Mouse (Mus musculus) neural tube, embryonic 14.5 days (tissue): Measurements from ENCODE around the gene Ebf1. TPM values are rescaled to one million over a fixed set of nuclear protein-coding genes. Genes with fewer than 3 reads are reported as not detected.

ENCODE experiments used
- ATAC-seq: fragments of 200-750 bp; cut with Nextera tagmentation; 2 replicates; pipeline ENCODE4 v1.8.0; 2017; ENCODE audit warnings: low read depth, mild to moderate bottlenecking, moderate TSS enrichment, moderate library complexity
- H3K27ac ChIP-seq: fragments of 300-500 bp; sonication (generic); 2 replicates; pipeline ENCODE4 v1.5.1; 2014; ENCODE audit warnings: low read depth, mild to moderate bottlenecking, control low read depth, low read length, moderate library complexity, mixed read lengths
- H3K27me3 ChIP-seq: fragments of 300-500 bp; sonication (generic); 2 replicates; pipeline ENCODE4 v1.6.1; 2014; ENCODE audit warnings: low read length; ENCODE audit not compliant: control insufficient read depth, insufficient read depth
- H3K36me3 ChIP-seq: fragments of 300-500 bp; sonication (generic); 2 replicates; pipeline ENCODE4 v1.6.1; 2014; ENCODE audit warnings: low read length, mixed read lengths; ENCODE audit not compliant: control insufficient read depth, insufficient read depth
- H3K4me1 ChIP-seq: fragments of 300-500 bp; sonication (generic); 2 replicates; pipeline ENCODE4 v1.6.1; 2014; ENCODE audit warnings: low read length; ENCODE audit not compliant: control insufficient read depth, insufficient read depth
- H3K4me2 ChIP-seq: fragments of 300-500 bp; sonication (generic); 2 replicates; pipeline ENCODE4 v1.6.1; 2014; ENCODE audit warnings: mild to moderate bottlenecking, low read depth, low read length, control low read depth
- H3K4me3 ChIP-seq: fragments of 300-500 bp; sonication (generic); 2 replicates; pipeline ENCODE4 v1.5.1; 2014; ENCODE audit warnings: low read depth, low read length, control low read depth, mixed read lengths
- H3K9ac ChIP-seq: fragments of 300-500 bp; sonication (generic); replicated peaks from 2 replicates; pipeline ENCODE4 v1.6.1; 2014; ENCODE audit warnings: low read depth, mild to moderate bottlenecking, control low read depth, low read length, mixed read lengths
- H3K9me3 ChIP-seq: fragments of 300-500 bp; sonication (generic); 2 replicates; pipeline ENCODE4 v1.6.1; 2016; ENCODE audit warnings: low read length; ENCODE audit not compliant: control insufficient read depth
- WGBS: fragments of 180-500 bp; shearing (Covaris S2); extraction: QIAGEN DNeasy Blood & Tissue Kit; methylation state at CpG from one replicate; pipeline ENCODE4 v1.1.7; 2014; 5-methylcytosine and 5-hydroxymethylcytosine counted together
- polyA plus RNA-seq: library from polyadenylated mRNA; unstranded; fragments of >200 nt; fragmentation: Nextera tagmentation; extraction: Ambion mirVana; gene quantifications from 2 replicates; pipeline ENCODE4 v1.2.1, GENCODE M21; 2014

Ebf1 gene
- polyA plus RNA-seq, 1 experiment from 2014 or later: 226 TPM

DNA sequence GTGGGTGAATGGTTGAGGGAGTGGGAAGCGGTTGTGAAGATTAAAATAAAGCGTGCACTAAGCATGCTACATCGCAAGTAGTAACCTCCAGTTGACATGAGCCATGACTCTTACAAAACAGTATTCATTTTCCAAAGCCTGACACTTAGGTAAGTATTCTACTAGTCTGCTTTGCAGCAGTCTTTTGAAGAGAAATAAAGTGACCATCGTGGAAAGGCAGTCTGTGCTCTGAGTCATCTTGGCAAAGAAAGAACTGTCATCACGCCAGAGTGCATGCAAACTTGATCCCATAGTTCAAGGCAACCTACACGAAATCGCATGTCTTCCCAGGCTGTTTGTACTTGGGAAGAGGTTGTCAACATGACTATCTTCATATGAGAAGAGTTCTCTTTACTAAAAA lies 237.4 kb downstream of the Ebf1 start:
- Histone ChIP-seq H3K9me3 (no peaks in the 10 kb centered on the region), H3K4me2 (no peak overlapping the region), H3K27ac (no peak overlapping the region), H3K4me1 (no peaks in the 10 kb centered on the region; the same call in 1 of the 2 replicates), H3K4me3 (no peak overlapping the region), H3K27me3 (no peaks in the 10 kb centered on the region), H3K36me3 (no peaks in the 10 kb centered on the region), H3K9ac (no peak overlapping the region)
- WGBS: 94% methylated on average over 7 of the region's 7 CpGs
- no peak for ATAC-seq

DNA sequence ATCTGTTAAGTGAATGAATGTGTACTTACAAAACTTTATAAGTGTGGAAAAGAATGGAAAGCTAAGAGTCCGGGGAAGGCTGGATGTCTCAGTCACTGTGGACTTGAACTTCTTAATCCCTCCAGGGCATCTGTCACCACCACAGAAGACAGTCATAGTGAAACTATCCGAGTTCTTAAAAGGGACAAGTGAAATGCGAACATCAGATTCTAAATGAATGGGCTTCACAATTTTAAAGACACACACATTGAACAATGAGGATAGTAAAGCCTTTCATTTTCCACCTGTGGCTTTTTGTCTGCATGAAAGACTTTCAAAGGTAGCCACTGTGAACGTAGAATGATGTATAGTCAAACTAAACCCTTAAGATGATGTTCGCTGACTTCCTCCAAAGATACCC lies 244.0 kb downstream of the Ebf1 start:
- Histone ChIP-seq H3K9me3 (no peaks in the 10 kb centered on the region), H3K9ac (no peak overlapping the region), H3K4me3 (no peak overlapping the region), H3K27me3 (no peaks in the 10 kb centered on the region), H3K27ac (no peak overlapping the region), H3K4me2 (no peak overlapping the region), H3K36me3 (no peaks in the 10 kb centered on the region), H3K4me1 (peaks cover 7% of the 10 kb centered on the region)
- WGBS: 61% methylated on average over 5 of the region's 5 CpGs
- ATAC-seq: no peak

- Histone ChIP-seq H3K36me3 (no peaks in the 10 kb centered on the region), H3K9ac (no peak overlapping the region), H3K27me3 (no peaks in the 10 kb centered on the region), H3K27ac (no peak overlapping the region), H3K4me3 (no peak overlapping the region), H3K9me3 (no peaks in the 10 kb centered on the region), H3K4me1 (peaks cover 7% of the 10 kb centered on the region), H3K4me2 (no peak overlapping the region)
- WGBS: 60% methylated on average over 8 of the region's 8 CpGs
- no peak for ATAC-seq
These were observed 246.8 kb downstream of the Ebf1 start for GRCm38 (mm10) chr11:44863910-44864309.

- Histone ChIP-seq H3K36me3 (no peaks in the 10 kb centered on the region), H3K27ac (no peak overlapping the region), H3K4me3 (no peak overlapping the region), H3K4me1 (no peaks in the 10 kb centered on the region), H3K9me3 (no peaks in the 10 kb centered on the region), H3K9ac (no peak overlapping the region), H3K4me2 (no peak overlapping the region), H3K27me3 (no peaks in the 10 kb centered on the region)
- ATAC-seq: no peak
- WGBS: 62% methylated on average over 14 of the region's 14 CpGs
These were observed 249.5 kb downstream of the Ebf1 start for GRCm38 (mm10) chr11:44866476-44867149.

DNA sequence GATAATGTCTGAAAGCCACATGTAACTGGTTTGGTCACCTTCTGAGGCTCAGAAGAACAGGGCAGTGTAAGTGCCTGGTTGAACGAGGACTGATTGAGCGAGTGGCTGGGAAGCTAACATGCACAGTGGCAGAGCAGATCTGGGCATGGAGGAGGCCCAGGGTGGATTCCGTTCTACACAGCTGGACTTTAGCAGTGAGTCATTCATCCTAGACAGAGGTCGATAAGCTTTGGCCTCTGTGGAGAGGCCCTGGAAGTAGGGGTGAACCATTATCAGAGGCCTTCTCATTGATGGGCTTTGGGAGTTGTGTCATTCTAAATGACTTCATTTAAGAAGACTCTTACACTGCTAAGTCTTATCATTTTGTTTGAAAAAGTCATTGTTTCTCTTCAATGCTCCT lies 250.3 kb downstream of the Ebf1 start:
- H3K4me3 ChIP-seq: no peak overlapping the region
- no peak overlapping the region for H3K27ac ChIP-seq
- H3K36me3 ChIP-seq: no peaks in the 10 kb centered on the region
- no peaks in the 10 kb centered on the region for H3K27me3 ChIP-seq
- no peak for ATAC-seq
- no peak overlapping the region for H3K9ac ChIP-seq
- 82% methylated on average over 4 of the region's 4 CpGs for WGBS
- no peaks in the 10 kb centered on the region for H3K9me3 ChIP-seq
- no peaks in the 10 kb centered on the region for H3K4me1 ChIP-seq
- H3K4me2 ChIP-seq: no peak overlapping the region

DNA sequence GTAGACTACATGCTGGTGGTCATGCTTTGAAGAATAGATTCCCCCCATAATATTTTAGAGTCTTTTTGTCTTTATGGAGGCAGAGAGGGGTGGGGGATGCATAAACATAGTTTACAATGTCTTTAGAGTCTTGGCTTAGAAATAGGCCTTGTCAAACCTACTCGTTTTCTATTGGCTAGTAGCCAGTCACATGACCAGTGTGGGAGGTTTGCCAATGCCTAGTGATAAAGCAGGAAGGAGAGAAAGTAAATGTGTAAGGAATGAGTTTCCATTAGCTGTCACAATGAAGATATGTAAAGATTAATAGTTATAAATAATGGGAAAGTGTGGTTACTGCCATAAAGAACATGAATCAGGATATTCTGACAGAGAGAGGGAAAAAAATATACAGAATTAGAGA lies 256.8 kb downstream of the Ebf1 start:
- H3K4me3 ChIP-seq: no peak overlapping the region
- no peak overlapping the region for H3K4me2 ChIP-seq
- H3K27ac ChIP-seq: no peak overlapping the region
- no peak for ATAC-seq
- no peaks in the 10 kb centered on the region for H3K36me3 ChIP-seq
- no peaks in the 10 kb centered on the region for H3K9me3 ChIP-seq
- no peaks in the 10 kb centered on the region for H3K27me3 ChIP-seq
- H3K4me1 ChIP-seq: no peaks in the 10 kb centered on the region
- H3K9ac ChIP-seq: no peak overlapping the region
- 75% methylated on average over 1 of the region's 1 CpGs for WGBS

- no peaks in the 10 kb centered on the region for H3K27me3 ChIP-seq
- no peak overlapping the region for H3K4me3 ChIP-seq
- H3K4me2 ChIP-seq: no peak overlapping the region
- no peak overlapping the region for H3K27ac ChIP-seq
- H3K36me3 ChIP-seq: no peaks in the 10 kb centered on the region
- WGBS: 74% methylated on average over 3 of the region's 3 CpGs
- no peaks in the 10 kb centered on the region for H3K9me3 ChIP-seq
- no peaks in the 10 kb centered on the region for H3K4me1 ChIP-seq
- H3K9ac ChIP-seq: no peak overlapping the region
- no peak for ATAC-seq
These were observed 258.1 kb downstream of the Ebf1 start for GRCm38 (mm10) chr11:44875171-44875570.

GRCm38 (mm10) chr11:44881056-44881683 lies 264.1 kb downstream of the Ebf1 start:
- 47% methylated on average over 9 of the region's 9 CpGs for WGBS
- no peaks in the 10 kb centered on the region for H3K27me3 ChIP-seq
- no peak overlapping the region for H3K4me3 ChIP-seq
- no peak overlapping the region for H3K4me2 ChIP-seq
- no peaks in the 10 kb centered on the region for H3K4me1 ChIP-seq
- H3K9ac ChIP-seq: no peak overlapping the region
- no peak for ATAC-seq
- H3K36me3 ChIP-seq: no peaks in the 10 kb centered on the region
- H3K9me3 ChIP-seq: no peaks in the 10 kb centered on the region
- H3K27ac ChIP-seq: no peak overlapping the region

GRCm38 (mm10) chr11:44882476-44882970 lies 265.4 kb downstream of the Ebf1 start:
- ATAC-seq: no peak
- Histone ChIP-seq H3K36me3 (no peaks in the 10 kb centered on the region), H3K27ac (no peak overlapping the region), H3K4me3 (no peak overlapping the region), H3K4me1 (peaks cover 1% of the 10 kb centered on the region; the same call in 1 of the 2 replicates), H3K27me3 (no peaks in the 10 kb centered on the region), H3K9me3 (no peaks in the 10 kb centered on the region), H3K4me2 (no peak overlapping the region), H3K9ac (no peak overlapping the region)
- 43% methylated on average over 4 of the region's 4 CpGs for WGBS
